ENCODE assay signal across 35 mouse cellular contexts in genomic region chr1:136094807-136095206, GRCm38 (mm10). TPM values are rescaled to one million over a fixed set of nuclear protein-coding genes. Genes with fewer than 3 reads are reported as not detected.
"Had no signal": no experiment of that assay in that cellular context is flagged by ENCODE, and none has a peak within 500 bp of the region (broad histone marks: within the 10 kb centered on the region; RNA-seq: fewer than 3 reads in every experiment).

No protein-coding gene starts in this region.

- H3K9ac ChIP-seq: limb, embryonic 12.5 days; limb, embryonic 13.5 days; limb, embryonic 15.5 days; liver, embryonic 13.5 days; liver, embryonic 14.5 days; liver, embryonic 15.5 days; liver, postnatal 0 days; lung, embryonic 14.5 days; lung, embryonic 15.5 days; midbrain, embryonic 12.5 days; midbrain, embryonic 13.5 days; midbrain, embryonic 15.5 days had no signal

- H3K36me3 ChIP-seq: limb, embryonic 10.5 days; limb, embryonic 12.5 days; limb, embryonic 13.5 days; limb, embryonic 15.5 days; liver, embryonic 13.5 days; liver, embryonic 15.5 days; lung, embryonic 15.5 days; midbrain, embryonic 10.5 days; midbrain, embryonic 12.5 days; midbrain, embryonic 13.5 days; midbrain, embryonic 15.5 days had no signal

- H3K4me3 ChIP-seq: left cerebral cortex, adult 2 months; limb, embryonic 10.5 days; limb, embryonic 12.5 days; limb, embryonic 13.5 days; limb, embryonic 15.5 days; liver, embryonic 13.5 days; liver, embryonic 15.5 days; lung, embryonic 15.5 days; megakaryocyte, embryonic 14.5 days; midbrain, embryonic 10.5 days; midbrain, embryonic 12.5 days; midbrain, embryonic 13.5 days; midbrain, embryonic 15.5 days; myocyte had no signal

- DNase-seq: layer of hippocampus, postnatal 36 days; left cerebral cortex, postnatal 4 days; liver, embryonic 13.5 days; liver, postnatal 0 days; lung, adult 18-20 months; lung, adult 2 months; lung, embryonic 14.5 days; lung, postnatal 10 days; lung, postnatal 14 days; lung, postnatal 36 days; lung, postnatal 4 days; midbrain, embryonic 14.5 days had no signal

- H3K4me2 ChIP-seq: limb, embryonic 12.5 days; limb, embryonic 13.5 days; limb, embryonic 15.5 days; liver, embryonic 11.5 days; liver, embryonic 13.5 days; liver, embryonic 15.5 days; lung, embryonic 14.5 days; lung, embryonic 15.5 days; midbrain, embryonic 11.5 days; midbrain, embryonic 12.5 days; midbrain, embryonic 13.5 days; midbrain, embryonic 15.5 days had no signal

- H3K4me1 ChIP-seq: limb, embryonic 10.5 days; limb, embryonic 12.5 days; limb, embryonic 13.5 days; limb, embryonic 15.5 days; liver, embryonic 15.5 days; lung, embryonic 15.5 days; midbrain, embryonic 12.5 days; midbrain, embryonic 13.5 days had no signal

- ATAC-seq: liver, postnatal 0 days; lung, postnatal 0 days; midbrain, embryonic 13.5 days; midbrain, embryonic 15.5 days; midbrain, embryonic 16.5 days had no signal

- H3K9me3 ChIP-seq: limb, embryonic 10.5 days; limb, embryonic 12.5 days; limb, embryonic 13.5 days; limb, embryonic 15.5 days; liver, embryonic 13.5 days; liver, embryonic 15.5 days; lung, embryonic 15.5 days; midbrain, embryonic 10.5 days; midbrain, embryonic 12.5 days; midbrain, embryonic 13.5 days; midbrain, embryonic 15.5 days had no signal

- H3K27ac ChIP-seq: left cerebral cortex, adult 2 months; limb, embryonic 10.5 days; limb, embryonic 12.5 days; limb, embryonic 13.5 days; limb, embryonic 15.5 days; liver, embryonic 13.5 days; liver, embryonic 14.5 days; liver, embryonic 15.5 days; lung, embryonic 15.5 days; macrophage; midbrain, embryonic 10.5 days; midbrain, embryonic 12.5 days; midbrain, embryonic 13.5 days; midbrain, embryonic 15.5 days had no signal

- H3K27me3 ChIP-seq: limb, embryonic 13.5 days; limb, embryonic 15.5 days; midbrain, embryonic 12.5 days; midbrain, embryonic 13.5 days; midbrain, embryonic 15.5 days had no signal

RNA-seq across cellular contexts. Expression of gene Cacna1s, which starts 42.3 kb away (rescaled TPM):
- polyA plus RNA-seq: liver, adult 2 months; liver, embryonic 14.5 days; liver, postnatal 0 days; lung, embryonic 14.5 days; macrophage; midbrain, embryonic 10.5 days; midbrain, embryonic 14.5 days had no signal

RNA-seq across cellular contexts. Expression of gene Ascl5, which starts 44.2 kb away (rescaled TPM):
- polyA plus RNA-seq: limb, embryonic 10.5 days; limb, embryonic 11.5 days; limb, embryonic 12.5 days; limb, embryonic 13.5 days; limb, embryonic 15.5 days; liver, adult 2 months; liver, embryonic 11.5 days; liver, embryonic 13.5 days; liver, embryonic 14.5 days; liver, embryonic 15.5 days; liver, embryonic 16.5 days; liver, postnatal 0 days; lung, adult 2 months; lung, embryonic 14.5 days; lung, embryonic 15.5 days; lung, embryonic 16.5 days; lung, postnatal 0 days; macrophage; midbrain, embryonic 10.5 days; midbrain, embryonic 11.5 days; midbrain, embryonic 12.5 days; midbrain, embryonic 13.5 days; midbrain, embryonic 14.5 days; midbrain, embryonic 15.5 days; midbrain, embryonic 16.5 days had no signal
